Comparison of ENCODE assay signal across 18 mouse cellular contexts in genomic region chr1:188973078-188973477, GRCm38 (mm10). TPM values are rescaled to one million over a fixed set of nuclear protein-coding genes. Genes with fewer than 3 reads are reported as not detected.
DNase-seq lines count a peak whose midpoint lies in the region; ATAC-seq and TF ChIP-seq lines count a peak whose summit lies in the region.
"Had no signal": no experiment of that assay in that cellular context is flagged by ENCODE, and none has a peak within 500 bp of the region (broad histone marks: within the 10 kb centered on the region; RNA-seq: fewer than 3 reads in every experiment).

No protein-coding gene starts in this region.

- H3K9me3 ChIP-seq in lung, postnatal 0 days (ENCODE audit: low read length) = no peaks in the 10 kb centered on the region
- H3K9me3 ChIP-seq in liver, embryonic 13.5 days (replicated peaks) = no peaks in the 10 kb centered on the region
- H3K9me3 ChIP-seq: embryonic facial prominence, embryonic 12.5 days; forebrain, embryonic 13.5 days; hindbrain, embryonic 13.5 days had no signal

- H3K9ac ChIP-seq in lung, postnatal 0 days (replicated peaks; ENCODE audit: low read depth) = no peak overlapping the region
- H3K9ac ChIP-seq in liver, embryonic 13.5 days = peak overlapping the region; percentile 58
- H3K9ac ChIP-seq: embryonic facial prominence, embryonic 12.5 days; forebrain, embryonic 13.5 days; hindbrain, embryonic 13.5 days had no signal

- no peak for TF ChIP-seq EP300 in lung, postnatal 0 days (IDR thresholded peaks at IDR 0.05)

- no peak overlapping the region for H3K4me3 ChIP-seq in lung, postnatal 0 days (ENCODE audit: low read depth, low read length)
- H3K4me3 ChIP-seq in liver, embryonic 13.5 days (replicated peaks) = no peak overlapping the region
- H3K4me3 ChIP-seq: embryonic facial prominence, embryonic 12.5 days; forebrain, embryonic 13.5 days; hindbrain, embryonic 13.5 days had no signal

- DNase-seq in embryo, embryonic 10 days (ENCODE audit: low spot score) = peak; percentile 16
- DNase-seq in embryo, embryonic 9.5 days (ENCODE audit: extremely low spot score) = no peak
- DNase-seq in lung, postnatal 0 days (ENCODE audit: low spot score) = no peak
- DNase-seq in lung, postnatal 25 days (ENCODE audit: low spot score) = no peak
- DNase-seq in liver, embryonic 13.5 days = peak; percentile 61
- peak; percentile 30 for DNase-seq in yolk sac, embryonic 10.5 days (ENCODE audit: low spot score)
- no peak for DNase-seq in retina, postnatal 1 day
- DNase-seq in adrenal gland, adult 2 months = no peak
- DNase-seq: cerebellum, postnatal 10 days; gastrocnemius, postnatal 10 days; kidney, adult 2 months; lung, postnatal 36 days; thymus, adult 2 months had no signal

- H3K4me2 ChIP-seq in lung, postnatal 0 days (replicated peaks; ENCODE audit: low read depth, low read length) = no peak overlapping the region
- peak overlapping the region; percentile 49 for H3K4me2 ChIP-seq in liver, embryonic 13.5 days
- H3K4me2 ChIP-seq: embryonic facial prominence, embryonic 12.5 days; forebrain, embryonic 13.5 days; hindbrain, embryonic 13.5 days had no signal

- H3K27ac ChIP-seq in lung, postnatal 0 days (ENCODE audit: low read length) = no peak overlapping the region
- H3K27ac ChIP-seq in liver, embryonic 13.5 days = peak overlapping the region; percentile 96
- H3K27ac ChIP-seq: embryonic facial prominence, embryonic 12.5 days; forebrain, embryonic 13.5 days; hindbrain, embryonic 13.5 days had no signal

- peaks cover 25% of the 10 kb centered on the region; the same call in 1 of the 2 replicates for H3K36me3 ChIP-seq in lung, postnatal 0 days (ENCODE audit: insufficient read depth, low read length)
- peaks cover 84% of the 10 kb centered on the region for H3K36me3 ChIP-seq in liver, embryonic 13.5 days

- no peaks in the 10 kb centered on the region for H3K27me3 ChIP-seq in lung, postnatal 0 days (replicated peaks; ENCODE audit: insufficient read depth, low read length)
- no peaks in the 10 kb centered on the region for H3K27me3 ChIP-seq in liver, embryonic 13.5 days
- H3K27me3 ChIP-seq: CH12.LX; embryonic facial prominence, embryonic 12.5 days; forebrain, embryonic 13.5 days; hindbrain, embryonic 13.5 days had no signal

- peak; percentile 32; the same call in 1 of the 2 replicates for ATAC-seq in lung, postnatal 0 days
- peak; percentile 97 for ATAC-seq in liver, embryonic 13.5 days (ENCODE audit: low read depth)
- ATAC-seq: forebrain, embryonic 13.5 days; midbrain, embryonic 16.5 days had no signal

- TF ChIP-seq CTCF in lung, postnatal 0 days (IDR thresholded peaks at IDR 0.05) = no peak

- H3K4me1 ChIP-seq in lung, postnatal 0 days (ENCODE audit: insufficient read depth, low read depth, low read length) = no peaks in the 10 kb centered on the region
- peaks cover 37% of the 10 kb centered on the region for H3K4me1 ChIP-seq in liver, embryonic 13.5 days (replicated peaks)
- H3K4me1 ChIP-seq: embryonic facial prominence, embryonic 12.5 days; forebrain, embryonic 13.5 days; hindbrain, embryonic 13.5 days had no signal

- WGBS in lung, postnatal 0 days = 95% methylated on average over 6 of the region's 6 CpGs
- WGBS in liver, embryonic 13.5 days (ENCODE audit: insufficient replicate concordance) = 38% methylated on average over 6 of the region's 6 CpGs

RNA-seq across cellular contexts. Expression of gene Kctd3, which starts 34.6 kb away (rescaled TPM):
- 19.3 and 22.5 TPM in 2 replicates for polyA plus RNA-seq in lung, postnatal 0 days (2015; fragmentation: Nextera tagmentation; extraction: Ambion mirVana)
- 10.2 and 11.2 TPM in 2 replicates for polyA plus RNA-seq in liver, embryonic 13.5 days (2015; fragmentation: Nextera tagmentation; extraction: Ambion mirVana)
- 10 to 100 TPM; 21.8 to 40.9 TPM for total RNA-seq in adrenal gland, adult 2 months (2021)
- polyA plus RNA-seq in adrenal gland, adult 2 months (2012; rRNA removed) = 41.9 and 45.9 TPM in 2 replicates

Comparison
In these comparisons a context has a peak if more than half of its experiments do, and no peak if none do; other contexts are left out.
1. DNase-seq: peak in embryo, embryonic 10 days (single experiment), liver, embryonic 13.5 days (single experiment) and yolk sac, embryonic 10.5 days (single experiment); none in embryo, embryonic 9.5 days (single experiment), lung, postnatal 0 days (single experiment), lung, postnatal 25 days (single experiment), retina, postnatal 1 day (single experiment) and adrenal gland, adult 2 months (single experiment).